Mouse (Mus musculus): ENCODE results near the gene Usp25.

DNA sequence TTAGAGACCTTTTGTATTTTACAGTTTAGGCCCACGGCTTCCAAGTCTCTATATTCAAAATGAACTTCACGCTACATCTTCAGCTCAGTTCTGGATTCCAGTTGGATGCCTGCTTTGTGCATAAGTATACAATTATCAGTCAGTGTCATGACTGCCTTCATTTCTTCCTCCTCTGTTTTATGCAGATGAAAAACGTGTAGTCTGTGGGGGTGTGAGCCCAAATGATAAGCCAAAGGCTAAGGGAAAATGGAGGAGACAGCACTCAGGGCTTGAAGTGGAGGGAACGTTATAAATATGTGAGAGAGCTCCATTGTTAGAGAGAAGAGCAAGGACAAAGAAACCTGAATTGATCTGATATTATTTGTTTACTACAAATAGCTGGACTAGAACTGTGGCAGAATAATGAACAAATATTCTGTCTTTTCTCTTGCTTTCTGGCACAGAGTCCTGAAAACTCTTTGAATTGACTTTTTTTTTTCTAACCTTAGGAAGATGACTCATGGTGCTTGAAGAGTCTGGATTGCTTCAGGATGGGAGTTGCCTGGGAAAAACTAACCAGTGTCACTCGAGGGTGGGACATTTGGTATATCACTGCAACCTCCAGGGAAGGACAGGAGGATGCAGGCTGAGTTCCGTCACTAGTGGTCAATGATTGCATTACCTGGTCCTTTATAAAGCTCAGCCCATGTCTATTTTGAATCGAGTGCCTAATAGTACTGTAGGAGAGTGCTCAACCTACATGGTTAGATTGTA is 10.3 kb downstream of the Usp25 start:
- TF ChIP-seq POLR2A (IDR thresholded peaks at IDR 0.05; ENCODE audit: insufficient read length, low read depth) (no peak), POLR2AphosphoS2 (IDR thresholded peaks at IDR 0.05; ENCODE audit: insufficient read length, low read depth) (no peak), MYOD1 (IDR thresholded peaks at IDR 0.05; ENCODE audit: control insufficient read depth in 1 of 3, insufficient read length in 2 of 3, low read depth in 2 of 3) (no peak), MAX (IDR thresholded peaks at IDR 0.05; ENCODE audit: low read depth) (no peak), CEBPB (IDR thresholded peaks at IDR 0.05; ENCODE audit: insufficient read depth, poor library complexity, severe bottlenecking) (0 out of 2 replicates have a peak, but pooled peaks have one; percentile 18)
